Mouse (Mus musculus) limb, embryonic 11.5 days (tissue): ENCODE results near the gene Cdkn1a. TPM values are rescaled to one million over a fixed set of nuclear protein-coding genes. Genes with fewer than 3 reads are reported as not detected.
A peak's percentile ranks its signal among the peaks of the same experiment; 100 is the strongest.

ENCODE experiments used
- ATAC-seq: fragments of 200-750 bp; cut with Nextera tagmentation; 2 replicates; pipeline ENCODE4 v1.8.0; 2017; ENCODE audit warnings: low read depth; ENCODE audit not compliant: insufficient number of reproducible peaks, low FRiP score, low TSS enrichment
- DNase-seq: peaks from one replicate; pipeline ENCODE4 v3.0.0-alpha.2; 2015; ENCODE audit warnings: low spot score
- H3K27ac ChIP-seq: fragments of 300-500 bp; sonication (generic); replicated peaks from 2 replicates; pipeline ENCODE4 v1.5.1; 2014; ENCODE audit warnings: low read depth, mild to moderate bottlenecking, low read length
- H3K27me3 ChIP-seq: fragments of 300-500 bp; sonication (generic); 2 replicates; pipeline ENCODE4 v1.6.1; 2014; ENCODE audit warnings: mild to moderate bottlenecking, low read length, mixed read lengths; ENCODE audit not compliant: control insufficient read depth, insufficient read depth
- H3K36me3 ChIP-seq: fragments of 300-500 bp; sonication (generic); 2 replicates; pipeline ENCODE4 v1.6.1; 2014; ENCODE audit warnings: mild to moderate bottlenecking, low read length, moderate library complexity, mixed read lengths; ENCODE audit not compliant: control insufficient read depth, insufficient read depth
- H3K4me1 ChIP-seq: fragments of 300-500 bp; sonication (generic); 2 replicates; pipeline ENCODE4 v1.6.1; 2014; ENCODE audit warnings: low read length, mixed read lengths; ENCODE audit not compliant: control insufficient read depth, insufficient read depth
- H3K4me2 ChIP-seq: fragments of 300-500 bp; sonication (generic); 2 replicates; pipeline ENCODE4 v1.6.1; 2014; ENCODE audit warnings: low read depth, mild to moderate bottlenecking, moderate library complexity; ENCODE audit not compliant: severe bottlenecking
- H3K4me3 ChIP-seq: fragments of 300-500 bp; sonication (generic); 2 replicates; pipeline ENCODE4 v1.5.1; 2014; ENCODE audit warnings: low read depth, low read length
- H3K9ac ChIP-seq: fragments of 300-500 bp; sonication (generic); 2 replicates; pipeline ENCODE4 v1.6.1; 2014; ENCODE audit warnings: mild to moderate bottlenecking, low read length
- H3K9me3 ChIP-seq: fragments of 300-500 bp; sonication (generic); 2 replicates; pipeline ENCODE4 v1.6.1; 2016; ENCODE audit warnings: low read length; ENCODE audit not compliant: control insufficient read depth
- WGBS: fragments of 180-500 bp; shearing (Covaris S2); extraction: QIAGEN DNeasy Blood & Tissue Kit; methylation state at CpG from one replicate; pipeline ENCODE4 v1.1.7; 2014; 5-methylcytosine and 5-hydroxymethylcytosine counted together
- polyA plus RNA-seq: library from polyadenylated mRNA; unstranded; fragments of >200 nt; fragmentation: Nextera tagmentation; extraction: Ambion mirVana; gene quantifications from 2 replicates; pipeline ENCODE4 v1.2.1, GENCODE M21; 2014

Gene Cdkn1a
- polyA plus RNA-seq, 1 experiment from 2014 or later, result 41.5 TPM

DNA sequence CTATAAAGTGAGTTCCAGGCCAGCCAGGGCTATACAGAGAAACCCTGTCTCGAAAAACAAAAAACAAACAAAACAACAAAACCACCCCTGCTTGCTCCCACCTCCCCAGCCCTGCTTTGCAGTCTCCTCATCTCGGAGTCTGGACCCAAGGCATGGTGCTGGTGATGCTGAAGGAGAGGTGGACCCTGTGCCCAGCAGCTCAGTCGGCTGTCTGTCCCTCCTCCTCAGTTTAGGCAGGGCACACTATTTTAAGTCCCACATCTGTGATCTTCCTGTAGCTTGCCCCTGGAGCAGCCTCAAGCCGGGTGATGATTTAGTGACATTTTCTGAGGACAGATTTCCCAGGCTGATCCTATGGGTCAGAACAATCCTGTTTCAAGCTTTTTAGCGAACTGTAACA, 35.2 kb upstream of the Cdkn1a start:
- no peak overlapping the region for H3K4me2 ChIP-seq
- ATAC-seq, result no peak
- no peaks in the 10 kb centered on the region for H3K36me3 ChIP-seq
- H3K9ac ChIP-seq, result no peak overlapping the region
- H3K27me3 ChIP-seq, result no peaks in the 10 kb centered on the region
- no peak for DNase-seq
- 49% methylated on average over 5 of the region's 5 CpGs for WGBS
- no peak overlapping the region for H3K27ac ChIP-seq
- peaks cover 19% of the 10 kb centered on the region for H3K4me1 ChIP-seq
- H3K4me3 ChIP-seq, result no peak overlapping the region
- H3K9me3 ChIP-seq, result no peaks in the 10 kb centered on the region

DNA sequence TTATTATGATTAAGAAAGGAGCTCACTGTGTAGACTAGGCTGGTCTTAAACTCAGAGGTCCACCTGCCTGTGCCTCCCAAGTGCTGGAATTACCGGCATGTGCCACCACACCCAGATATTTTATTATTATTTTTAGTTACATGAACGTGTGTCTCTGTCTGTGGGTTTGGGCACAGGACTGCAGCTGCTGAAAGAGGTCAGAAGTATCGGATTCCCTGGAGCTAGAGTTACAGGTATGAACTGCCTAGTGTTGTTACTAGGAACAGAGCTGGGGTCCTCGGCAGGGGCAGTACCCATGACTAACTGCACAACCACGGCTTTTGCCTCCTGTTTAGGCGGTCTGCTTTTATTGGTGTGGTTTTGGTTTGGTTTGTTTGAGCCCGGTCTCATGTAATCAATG, 34.6 kb upstream of the Cdkn1a start:
- no peak for DNase-seq
- H3K27ac ChIP-seq, result no peak overlapping the region
- no peaks in the 10 kb centered on the region for H3K27me3 ChIP-seq
- peak; percentile 68 for ATAC-seq
- H3K4me2 ChIP-seq, result peak overlapping the region; percentile 24; the same call in 1 of the 2 replicates
- no peak overlapping the region for H3K4me3 ChIP-seq
- H3K36me3 ChIP-seq, result no peaks in the 10 kb centered on the region
- WGBS, result 8% methylated on average over 7 of the region's 7 CpGs
- no peak overlapping the region for H3K9ac ChIP-seq
- no peaks in the 10 kb centered on the region for H3K9me3 ChIP-seq
- peaks cover 17% of the 10 kb centered on the region for H3K4me1 ChIP-seq

DNA sequence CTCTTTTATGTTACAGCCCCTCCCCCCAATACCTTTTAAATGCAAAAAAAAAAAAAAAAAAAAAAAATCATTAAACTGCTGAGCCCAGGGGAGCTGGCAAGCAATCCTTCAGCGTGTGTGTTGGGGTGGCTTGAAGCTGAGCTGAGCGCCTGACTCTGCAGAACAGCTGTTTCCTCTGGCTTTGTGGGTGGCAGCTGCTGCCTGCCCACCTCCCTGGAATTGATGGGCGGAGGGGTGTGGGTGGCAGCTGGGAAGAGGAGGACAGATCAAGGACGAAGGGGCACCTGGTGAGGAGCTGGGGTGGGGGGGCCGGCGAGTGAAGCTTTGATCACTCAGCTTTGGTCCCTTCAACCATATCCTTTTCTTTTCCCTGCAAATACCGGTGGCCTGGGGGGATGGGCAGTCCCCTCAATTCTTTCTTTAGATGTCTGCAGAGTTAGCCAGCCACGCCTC, 34.1 kb upstream of the Cdkn1a start:
- peak; percentile 64 for DNase-seq
- Histone ChIP-seq H3K9me3 (no peaks in the 10 kb centered on the region), H3K36me3 (no peaks in the 10 kb centered on the region), H3K4me2 (peak overlapping the region; percentile 24; the same call in 1 of the 2 replicates), H3K9ac (0 out of 2 replicates have a peak overlapping the region, but pooled peaks have one; percentile 43), H3K4me1 (peaks cover 17% of the 10 kb centered on the region), H3K27ac (0 out of 2 replicates have a peak overlapping the region, but pooled peaks have one; percentile 14), H3K4me3 (no peak overlapping the region), H3K27me3 (no peaks in the 10 kb centered on the region)
- WGBS, result 0% methylated on average over 8 of the region's 8 CpGs
- peak; percentile 67; the same call in 1 of the 2 replicates for ATAC-seq

DNA sequence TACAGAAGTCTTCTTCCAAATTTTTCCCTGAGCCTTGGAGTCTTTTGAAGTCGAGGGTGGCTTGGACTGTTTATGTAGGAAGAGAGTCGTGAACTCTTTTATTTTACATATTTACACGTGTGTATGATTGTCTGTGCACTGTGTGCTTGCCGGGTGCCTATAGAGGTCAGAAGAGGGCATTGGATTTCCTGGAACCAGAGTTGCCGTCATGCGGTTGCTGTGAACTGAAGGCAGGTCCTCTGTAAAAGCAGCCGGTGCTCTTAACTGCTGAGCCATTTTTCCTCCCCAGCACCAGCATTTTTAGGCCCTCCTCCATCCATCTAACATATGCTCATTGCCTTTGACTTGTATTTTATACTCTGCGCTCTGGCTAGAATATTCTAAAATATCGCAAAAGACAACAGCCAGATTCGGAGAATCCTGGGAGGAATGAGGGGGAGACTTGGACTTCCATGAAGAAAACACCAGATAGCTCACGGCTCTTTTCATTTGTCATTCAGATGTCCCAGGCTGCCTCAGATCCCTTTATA, 33.4 kb upstream of the Cdkn1a start:
- H3K27ac ChIP-seq, result no peak overlapping the region
- no peaks in the 10 kb centered on the region for H3K36me3 ChIP-seq
- H3K4me3 ChIP-seq, result no peak overlapping the region
- no peak overlapping the region for H3K4me2 ChIP-seq
- no peaks in the 10 kb centered on the region for H3K27me3 ChIP-seq
- DNase-seq (no peak), ATAC-seq (no peak)
- no peak overlapping the region for H3K9ac ChIP-seq
- H3K9me3 ChIP-seq, result no peaks in the 10 kb centered on the region
- H3K4me1 ChIP-seq, result peaks cover 17% of the 10 kb centered on the region
- WGBS, result 76% methylated on average over 11 of the region's 11 CpGs

DNA sequence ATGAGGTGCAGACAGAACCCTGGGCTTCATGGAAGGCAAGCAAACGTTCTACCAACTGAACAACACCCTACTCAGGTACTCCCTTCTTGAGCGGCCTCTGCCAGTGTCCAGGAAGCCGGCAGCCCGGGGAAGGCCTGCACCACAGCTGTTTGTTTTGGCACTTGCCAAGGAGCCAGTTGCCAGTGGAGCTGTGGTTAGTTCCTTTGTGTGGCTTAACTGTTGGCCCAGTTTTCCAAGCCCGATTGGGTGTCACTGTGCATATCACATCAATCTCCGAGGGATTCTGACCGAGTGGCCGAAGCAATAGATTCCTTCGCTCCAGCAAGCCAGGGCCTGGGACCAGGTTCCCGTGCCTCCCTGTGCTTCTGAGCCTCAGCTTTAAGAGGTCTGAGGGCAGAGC, 32.8 kb upstream of the Cdkn1a start:
- Histone ChIP-seq H3K9ac (no peak overlapping the region), H3K36me3 (no peaks in the 10 kb centered on the region), H3K4me1 (peaks cover 17% of the 10 kb centered on the region), H3K4me3 (no peak overlapping the region), H3K27me3 (no peaks in the 10 kb centered on the region), H3K4me2 (no peak overlapping the region), H3K27ac (no peak overlapping the region), H3K9me3 (no peaks in the 10 kb centered on the region)
- ATAC-seq (no peak), DNase-seq (no peak)
- WGBS, result 90% methylated on average over 10 of the region's 10 CpGs

DNA sequence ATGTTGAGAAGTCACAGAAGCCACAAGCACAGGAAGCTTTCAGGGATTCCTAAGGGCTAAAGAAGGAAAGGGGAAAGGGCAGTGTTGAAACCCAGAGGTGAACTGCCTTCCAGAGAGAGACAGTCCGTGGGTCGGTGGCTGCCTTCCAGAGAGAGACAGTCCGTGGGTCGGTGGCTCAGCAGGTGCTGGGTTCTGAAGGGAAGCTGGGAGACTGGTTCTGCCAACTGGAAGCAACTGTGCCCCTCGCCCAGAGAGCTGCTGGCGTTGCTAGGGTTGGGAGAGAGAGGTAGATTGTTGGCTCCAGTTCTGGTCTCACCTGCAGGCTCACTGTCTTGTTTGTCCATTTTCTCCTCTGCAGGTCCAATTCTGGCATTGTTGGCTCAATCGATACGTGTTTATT, 32.3 kb upstream of the Cdkn1a start:
- Histone ChIP-seq H3K4me2 (no peak overlapping the region), H3K4me3 (no peak overlapping the region), H3K9me3 (no peaks in the 10 kb centered on the region), H3K27ac (no peak overlapping the region), H3K4me1 (peaks cover 17% of the 10 kb centered on the region), H3K36me3 (no peaks in the 10 kb centered on the region), H3K9ac (no peak overlapping the region), H3K27me3 (no peaks in the 10 kb centered on the region)
- no peak for ATAC-seq
- 91% methylated on average over 8 of the region's 8 CpGs for WGBS
- no peak for DNase-seq

DNA sequence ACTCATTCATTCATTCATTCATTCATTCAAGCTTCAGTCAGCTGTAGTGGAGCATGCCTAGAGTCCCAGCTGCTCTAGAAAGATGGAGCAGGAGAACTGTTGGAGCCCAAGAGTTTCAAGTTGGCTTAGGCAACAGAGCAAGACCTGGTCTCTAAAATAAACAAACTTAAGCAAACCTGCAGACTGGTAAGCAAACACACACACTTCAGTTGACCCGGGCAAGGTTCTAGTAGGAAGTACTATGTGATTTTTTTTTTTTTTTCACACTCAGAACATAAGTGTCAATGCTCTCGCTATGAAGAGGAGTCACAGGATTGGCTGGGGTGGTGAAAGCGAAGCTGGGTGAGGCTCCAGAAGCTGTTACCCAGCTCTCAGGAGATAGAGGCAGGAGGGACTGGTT, 31.2 kb upstream of the Cdkn1a start:
- Histone ChIP-seq H3K9me3 (no peaks in the 10 kb centered on the region), H3K36me3 (no peaks in the 10 kb centered on the region), H3K27ac (no peak overlapping the region), H3K4me1 (peaks cover 17% of the 10 kb centered on the region), H3K9ac (no peak overlapping the region), H3K4me3 (no peak overlapping the region), H3K4me2 (no peak overlapping the region), H3K27me3 (no peaks in the 10 kb centered on the region)
- no peak for DNase-seq
- WGBS, result 87% methylated on average over 3 of the region's 3 CpGs
- no peak for ATAC-seq

DNA sequence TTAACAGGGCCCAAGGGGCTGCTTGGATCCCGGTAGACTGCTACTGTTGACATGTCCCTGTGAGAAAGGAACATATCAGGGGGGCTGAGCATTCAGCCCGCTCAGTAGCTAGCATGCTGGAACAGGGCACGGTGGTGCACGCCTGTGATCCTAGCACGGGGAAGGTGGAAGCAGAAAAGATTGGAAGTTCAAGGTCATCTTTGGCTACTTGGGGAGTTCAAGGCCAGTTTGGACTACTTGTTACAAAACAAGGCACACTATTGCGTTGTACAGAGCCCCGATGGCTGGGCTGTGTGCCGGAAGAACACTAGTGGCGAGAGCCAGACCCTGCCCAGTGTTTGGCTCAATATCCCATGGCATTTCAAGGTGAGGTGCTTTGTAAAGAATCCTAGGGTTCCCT, 29.8 kb upstream of the Cdkn1a start:
- H3K27me3 ChIP-seq, result no peaks in the 10 kb centered on the region
- peaks cover 13% of the 10 kb centered on the region for H3K4me1 ChIP-seq
- H3K9ac ChIP-seq, result no peak overlapping the region
- DNase-seq, result no peak
- no peak overlapping the region for H3K4me2 ChIP-seq
- H3K36me3 ChIP-seq, result no peaks in the 10 kb centered on the region
- H3K4me3 ChIP-seq, result no peak overlapping the region
- H3K9me3 ChIP-seq, result no peaks in the 10 kb centered on the region
- no peak overlapping the region for H3K27ac ChIP-seq
- 92% methylated on average over 9 of the region's 9 CpGs for WGBS
- no peak for ATAC-seq
